Mouse (Mus musculus) midbrain, embryonic 16.5 days (tissue): Measurements from ENCODE around the gene Timmdc1. TPM values are rescaled to one million over a fixed set of nuclear protein-coding genes. Genes with fewer than 3 reads are reported as not detected.

Source experiments
- ATAC-seq: fragments of 200-750 bp; cut with Nextera tagmentation; 2 replicates; pipeline ENCODE4 v1.8.0; 2017; ENCODE audit warnings: moderate TSS enrichment
- H3K27ac ChIP-seq: fragments of 300-500 bp; sonication (generic); 2 replicates; pipeline ENCODE4 v1.5.1; 2014; ENCODE audit warnings: mild to moderate bottlenecking, low read length, mixed read lengths
- H3K27me3 ChIP-seq: fragments of 300-500 bp; sonication (generic); 2 replicates; pipeline ENCODE4 v1.6.1; 2014; ENCODE audit warnings: low read depth, low read length, mixed read lengths; ENCODE audit not compliant: control insufficient read depth, insufficient read depth
- H3K36me3 ChIP-seq: fragments of 300-500 bp; sonication (generic); 2 replicates; pipeline ENCODE4 v1.6.1; 2014; ENCODE audit warnings: mild to moderate bottlenecking, low read length, moderate library complexity, mixed read lengths; ENCODE audit not compliant: control insufficient read depth, insufficient read depth
- H3K4me1 ChIP-seq: fragments of 300-500 bp; sonication (generic); 2 replicates; pipeline ENCODE4 v1.6.1; 2014; ENCODE audit warnings: mild to moderate bottlenecking, low read length, mixed read lengths; ENCODE audit not compliant: control insufficient read depth, insufficient read depth
- H3K4me2 ChIP-seq: fragments of 300-500 bp; sonication (generic); 2 replicates; pipeline ENCODE4 v1.6.1; 2014; ENCODE audit warnings: mild to moderate bottlenecking, low read length, mixed read lengths
- H3K4me3 ChIP-seq: fragments of 300-500 bp; sonication (generic); 2 replicates; pipeline ENCODE4 v1.5.1; 2014; ENCODE audit warnings: low read depth, mild to moderate bottlenecking, low read length, moderate library complexity, mixed read lengths
- H3K9ac ChIP-seq: fragments of 300-500 bp; sonication (generic); 2 replicates; pipeline ENCODE4 v1.6.1; 2014; ENCODE audit warnings: low read depth, low read length, mixed read lengths
- H3K9me3 ChIP-seq: fragments of 300-500 bp; sonication (generic); replicated peaks from 2 replicates; pipeline ENCODE4 v1.6.1; 2014; ENCODE audit warnings: mild to moderate bottlenecking, low read length, mixed read lengths; ENCODE audit not compliant: control insufficient read depth, poor library complexity, severe bottlenecking
- WGBS: fragments of 180-500 bp; shearing (Covaris S2); extraction: QIAGEN DNeasy Blood & Tissue Kit; methylation state at CpG from one replicate; pipeline ENCODE4 v1.1.7; 2014; 5-methylcytosine and 5-hydroxymethylcytosine counted together
- polyA plus RNA-seq: library from polyadenylated mRNA; unstranded; fragments of >200 nt; fragmentation: Nextera tagmentation; extraction: Ambion mirVana; gene quantifications from 2 replicates; pipeline ENCODE4 v1.2.1, GENCODE M21; 2015

Gene Timmdc1
- polyA plus RNA-seq: 33.4 and 34.6 TPM in 2 replicates

DNA sequence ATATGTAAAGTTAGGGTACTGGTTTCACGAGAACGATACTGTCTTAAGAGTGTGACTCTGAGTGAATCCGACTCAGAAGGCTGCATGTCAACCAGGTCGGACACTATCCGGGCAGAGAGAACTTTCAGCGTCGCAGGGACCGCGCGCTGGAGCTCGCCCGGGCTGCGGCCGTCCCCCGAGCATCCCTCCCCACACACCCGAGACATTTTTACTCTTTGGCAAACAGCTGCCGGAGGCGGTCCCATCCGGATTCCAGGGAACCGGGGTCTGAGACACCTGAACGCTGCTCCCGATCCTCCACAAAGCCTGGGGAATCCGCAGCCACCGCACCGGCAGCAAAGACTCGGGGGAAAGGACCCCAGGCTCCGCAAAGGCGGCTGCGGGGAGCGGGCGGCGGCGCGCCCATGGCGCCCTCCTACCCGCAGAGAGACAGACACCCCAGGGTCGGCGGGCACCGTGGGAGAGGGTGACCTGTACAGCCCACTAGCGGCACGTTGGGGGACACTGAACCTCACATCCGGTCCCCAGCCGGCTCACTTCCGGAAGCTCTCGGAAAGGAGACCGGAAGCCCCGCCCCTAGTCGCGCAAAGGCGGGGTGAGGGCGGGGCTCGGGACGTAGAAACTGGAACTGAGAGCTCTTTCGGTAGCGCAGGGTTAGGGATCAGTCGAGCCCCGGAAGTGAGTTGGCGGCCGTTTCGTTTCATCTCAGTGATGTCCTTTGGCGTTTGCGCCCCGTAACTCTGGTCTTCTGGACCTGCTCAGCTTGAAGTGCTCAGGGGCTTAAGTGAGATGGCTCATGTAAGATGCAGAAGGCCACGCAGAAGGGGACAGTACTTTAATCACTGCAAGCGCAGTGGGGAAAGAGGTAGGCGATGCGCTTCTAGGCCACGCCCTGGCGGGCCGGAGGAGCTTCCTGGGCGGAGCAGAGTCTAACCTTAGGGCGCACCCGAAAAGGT lies at the start of gene Timmdc1:
Gene Timmdc1, minus strand, starts transcription at position 535 of the 956 bp plus-strand sequence.
- Histone ChIP-seq H3K27me3 (no peaks in the 10 kb centered on the region), H3K36me3 (peaks cover 21% of the 10 kb centered on the region), H3K9ac (peak within 1 kb of the TSS; percentile 99), H3K27ac (peak within 1 kb of the TSS; percentile 92), H3K4me3 (peak within 1 kb of the TSS; percentile 96), H3K4me1 (peaks cover 14% of the 10 kb centered on the region), H3K9me3 (no peaks in the 10 kb centered on the region), H3K4me2 (peak within 1 kb of the TSS; percentile 84)
- WGBS: under 1% methylated on average over 73 of the region's 73 CpGs
- peak; percentile 99 for ATAC-seq

DNA sequence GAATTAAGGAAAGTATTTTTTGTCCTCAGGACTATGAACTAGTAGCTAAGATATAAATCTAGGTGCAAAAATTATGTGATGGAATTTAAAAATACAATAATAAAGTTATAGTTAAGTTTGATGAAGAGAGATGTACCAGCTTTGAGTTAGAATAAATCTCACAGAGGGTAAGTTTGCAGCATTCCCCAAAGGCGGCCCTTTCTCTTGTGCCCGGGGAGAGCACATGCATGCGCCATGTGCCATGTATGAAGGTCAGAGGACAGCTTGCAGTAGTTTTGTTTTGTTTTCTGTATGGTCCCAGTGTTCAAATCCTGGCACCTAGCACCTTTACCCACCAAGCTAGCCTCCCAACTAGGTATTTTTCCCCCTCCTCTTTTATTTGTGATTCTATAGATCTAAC lies 49.0 kb upstream of the Timmdc1 start:
- no peak overlapping the region for H3K9ac ChIP-seq
- H3K4me2 ChIP-seq: no peak overlapping the region
- no peaks in the 10 kb centered on the region; the same call in 1 of the 2 replicates for H3K4me1 ChIP-seq
- no peak for ATAC-seq
- no peak overlapping the region for H3K27ac ChIP-seq
- no peak overlapping the region for H3K4me3 ChIP-seq
- 100% methylated on average over 3 of the region's 3 CpGs for WGBS
- H3K9me3 ChIP-seq: no peaks in the 10 kb centered on the region
- H3K27me3 ChIP-seq: no peaks in the 10 kb centered on the region
- H3K36me3 ChIP-seq: peaks cover 22% of the 10 kb centered on the region; the same call in 1 of the 2 replicates

DNA sequence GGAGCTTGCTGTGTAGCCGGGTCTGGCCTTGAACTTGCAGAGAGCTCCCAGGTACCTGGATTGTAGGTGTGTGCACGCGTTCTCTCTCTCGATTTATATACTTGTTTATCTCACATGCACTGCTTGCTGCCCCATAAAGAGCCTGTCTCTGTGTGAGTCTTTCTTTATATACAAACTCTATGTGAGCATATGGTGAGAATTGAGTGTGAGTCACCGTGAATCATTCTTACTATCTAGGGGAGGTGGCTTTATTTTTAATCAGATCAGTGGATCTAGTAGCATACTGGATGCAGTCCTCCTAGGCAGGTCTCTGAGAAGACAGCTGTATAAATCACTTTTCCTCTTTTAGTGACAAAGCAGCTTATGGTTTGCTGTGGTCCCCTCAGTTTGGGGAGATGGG lies 45.7 kb upstream of the Timmdc1 start:
- no peak for ATAC-seq
- Histone ChIP-seq H3K27me3 (no peaks in the 10 kb centered on the region), H3K4me1 (peaks cover 9% of the 10 kb centered on the region), H3K9me3 (no peaks in the 10 kb centered on the region), H3K4me2 (no peak overlapping the region), H3K9ac (no peak overlapping the region), H3K4me3 (no peak overlapping the region), H3K27ac (no peak overlapping the region), H3K36me3 (peaks cover 13% of the 10 kb centered on the region; the same call in 1 of the 2 replicates)
- WGBS: 98% methylated on average over 5 of the region's 5 CpGs

DNA sequence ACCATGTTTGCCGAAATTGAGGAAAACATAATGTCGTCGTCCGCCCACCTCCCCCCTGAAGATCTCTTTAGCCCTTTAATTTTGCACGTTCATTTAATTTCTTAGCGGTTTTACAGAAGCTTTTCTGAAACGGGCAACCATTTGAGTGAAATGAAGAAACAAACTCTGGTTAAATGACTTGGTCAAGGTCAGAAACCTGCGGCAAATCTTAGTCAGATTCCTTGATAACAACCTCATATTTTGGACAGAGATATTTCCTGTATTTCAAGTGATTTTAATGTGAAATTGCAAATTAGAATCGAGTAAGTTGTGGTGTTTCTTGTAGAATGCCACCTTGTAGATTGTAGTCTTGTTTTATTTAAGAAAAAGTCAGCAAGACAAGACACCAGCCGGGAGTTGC lies 41.1 kb upstream of the Timmdc1 start:
- H3K9ac ChIP-seq: peak overlapping the region; percentile 76
- peak overlapping the region; percentile 59 for H3K4me3 ChIP-seq
- no peak overlapping the region for H3K27ac ChIP-seq
- WGBS: 39% methylated on average over 10 of the region's 10 CpGs
- ATAC-seq: no peak
- H3K4me1 ChIP-seq: peaks cover 9% of the 10 kb centered on the region
- no peaks in the 10 kb centered on the region; the same call in none of the 2 replicates for H3K27me3 ChIP-seq
- peaks cover 3% of the 10 kb centered on the region; the same call in 1 of the 2 replicates for H3K36me3 ChIP-seq
- no peaks in the 10 kb centered on the region for H3K9me3 ChIP-seq
- peak overlapping the region; percentile 69 for H3K4me2 ChIP-seq

DNA sequence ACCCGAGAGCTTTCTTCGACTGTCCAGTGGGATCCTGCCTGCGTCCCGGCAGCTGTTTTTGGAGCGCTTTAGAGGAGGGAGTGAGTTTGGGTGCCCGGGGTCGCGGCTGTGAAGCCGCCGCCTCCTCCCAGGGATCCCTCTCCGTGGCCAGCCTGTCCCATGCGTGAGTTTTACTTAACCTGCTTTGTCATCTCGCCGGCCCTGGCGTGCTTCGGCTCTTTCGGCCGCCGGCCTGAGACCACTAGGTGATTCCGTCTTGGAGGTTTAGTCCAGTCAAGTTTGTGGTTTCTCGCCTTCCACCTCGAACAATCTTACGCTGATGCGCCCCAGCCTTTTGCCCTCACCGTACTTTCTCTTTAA lies 40.5 kb upstream of the Timmdc1 start:
- ATAC-seq: peak; percentile 89; the same call in 1 of the 2 replicates
- Histone ChIP-seq H3K36me3 (peaks cover 3% of the 10 kb centered on the region; the same call in 1 of the 2 replicates), H3K4me2 (peak overlapping the region; percentile 69), H3K9me3 (no peaks in the 10 kb centered on the region), H3K4me1 (peaks cover 9% of the 10 kb centered on the region), H3K4me3 (peak overlapping the region; percentile 59), H3K27me3 (no peaks in the 10 kb centered on the region; the same call in none of the 2 replicates), H3K9ac (peak overlapping the region; percentile 76), H3K27ac (peak overlapping the region; percentile 82)
- WGBS: under 1% methylated on average over 24 of the region's 25 CpGs

DNA sequence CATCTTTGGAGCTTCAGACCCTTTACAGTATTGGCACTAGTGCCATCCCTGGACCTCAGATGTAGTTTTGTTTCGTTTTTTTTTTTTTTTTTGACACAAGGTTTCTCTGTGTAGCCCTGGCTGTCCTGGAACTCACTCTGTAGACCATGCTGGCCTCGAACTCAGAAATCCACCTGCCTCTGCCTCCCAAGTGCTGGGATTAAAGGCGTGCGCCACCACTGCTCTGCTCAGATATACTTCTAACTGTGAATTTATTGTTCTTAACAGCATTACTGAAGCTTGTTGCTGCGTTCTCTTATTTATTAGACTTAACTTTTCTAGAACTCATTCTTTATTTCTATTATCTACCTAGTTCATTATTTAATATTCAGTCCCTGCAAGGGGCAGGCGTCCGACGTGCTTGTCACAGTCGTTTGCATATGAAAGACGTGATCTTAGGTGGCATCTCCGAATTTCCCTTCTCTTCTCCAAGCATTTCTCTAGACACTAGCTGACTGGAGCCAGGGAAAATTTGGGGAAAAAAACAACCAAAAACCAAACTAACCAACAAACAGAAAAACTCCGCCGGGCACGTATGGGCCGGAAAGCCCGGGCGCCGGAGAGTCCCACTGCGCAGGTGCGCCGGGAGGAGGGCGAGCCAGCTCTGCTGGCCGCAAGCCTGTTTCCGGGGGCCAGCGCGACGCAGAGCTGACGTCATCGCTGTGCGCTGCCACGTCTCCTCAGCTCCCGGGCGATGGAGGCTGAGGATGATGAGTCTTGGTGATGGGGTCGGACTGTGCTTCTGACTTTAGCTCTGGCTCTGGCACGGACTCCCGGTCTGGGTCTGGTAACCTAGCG lies 39.9 kb upstream of the Timmdc1 start:
- peaks cover 3% of the 10 kb centered on the region; the same call in 1 of the 2 replicates for H3K36me3 ChIP-seq
- peak; percentile 97 for ATAC-seq
- no peaks in the 10 kb centered on the region; the same call in none of the 2 replicates for H3K27me3 ChIP-seq
- peak overlapping the region; percentile 82 for H3K27ac ChIP-seq
- H3K9ac ChIP-seq: peak overlapping the region; percentile 76
- peaks cover 9% of the 10 kb centered on the region for H3K4me1 ChIP-seq
- H3K9me3 ChIP-seq: no peaks in the 10 kb centered on the region
- H3K4me2 ChIP-seq: peak overlapping the region; percentile 69
- 7% methylated on average over 37 of the region's 37 CpGs for WGBS
- peak overlapping the region; percentile 59 for H3K4me3 ChIP-seq

DNA sequence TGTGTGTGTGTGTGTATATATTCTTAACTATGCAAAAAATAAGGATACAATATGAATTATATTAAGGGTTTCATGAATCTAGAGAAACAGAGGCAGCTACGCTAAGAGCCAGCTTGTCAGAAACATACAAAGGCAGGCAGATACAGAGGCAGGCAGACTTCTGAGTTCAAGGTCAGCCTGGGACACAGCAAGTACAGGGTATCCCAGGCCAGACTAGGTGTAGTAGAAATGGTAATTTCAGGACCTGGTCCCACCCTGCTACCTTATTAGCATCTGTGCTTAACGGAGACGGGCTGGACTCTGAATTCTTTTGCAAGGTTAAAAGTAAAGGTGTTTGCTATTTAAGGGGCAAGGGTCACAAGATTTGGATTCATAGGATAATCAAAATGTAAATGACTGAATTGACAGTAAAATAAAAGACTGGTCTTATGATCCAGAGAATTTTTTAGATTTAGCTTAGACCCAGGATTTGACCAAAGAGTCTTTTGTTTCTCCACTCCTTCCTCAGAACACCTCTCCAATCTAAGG lies 35.8 kb upstream of the Timmdc1 start, which contains the start of gene Tmem39a:
Gene Tmem39a, plus strand, starts transcription at position 478 of the 528 bp plus-strand sequence.
- Histone ChIP-seq H3K4me2 (no peak within 1 kb of the TSS), H3K36me3 (no peaks in the 10 kb centered on the region), H3K9ac (no peak within 1 kb of the TSS), H3K9me3 (no peaks in the 10 kb centered on the region), H3K4me3 (no peak within 1 kb of the TSS), H3K27me3 (peaks cover 6% of the 10 kb centered on the region), H3K27ac (no peak within 1 kb of the TSS), H3K4me1 (peaks cover under 1% of the 10 kb centered on the region)
- ATAC-seq: no peak
- WGBS: 89% methylated on average over 3 of the region's 3 CpGs

DNA sequence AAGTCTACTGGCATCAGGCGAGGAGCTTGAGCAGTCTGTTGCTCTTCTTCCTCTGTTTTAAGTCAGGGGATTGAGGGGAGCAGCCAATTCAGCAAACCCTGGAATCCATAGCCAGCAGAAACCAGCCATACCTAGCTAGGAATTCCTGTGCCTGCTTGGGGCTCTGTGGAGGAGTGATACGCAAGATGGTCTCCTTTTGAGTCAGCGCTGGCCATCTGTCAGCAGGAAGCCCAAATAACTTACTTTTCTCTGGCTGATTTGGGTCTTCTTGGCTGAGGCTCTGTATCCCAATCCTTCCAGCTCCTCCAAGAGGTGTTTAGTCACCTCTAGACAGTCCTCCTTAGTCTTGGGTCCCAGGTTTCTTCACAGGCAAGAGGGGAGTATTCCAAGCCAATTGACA lies 33.5 kb upstream of the Timmdc1 start:
- Histone ChIP-seq H3K36me3 (no peaks in the 10 kb centered on the region), H3K9ac (no peak overlapping the region), H3K4me3 (no peak overlapping the region), H3K27me3 (peaks cover 12% of the 10 kb centered on the region), H3K4me1 (no peaks in the 10 kb centered on the region), H3K4me2 (no peak overlapping the region), H3K9me3 (no peaks in the 10 kb centered on the region), H3K27ac (no peak overlapping the region)
- no peak for ATAC-seq
- 86% methylated on average over 3 of the region's 3 CpGs for WGBS
